Mouse (Mus musculus) heart, postnatal 4 days (tissue): Measurements from ENCODE around the gene Plekhh1. TPM values are rescaled to one million over a fixed set of nuclear protein-coding genes. Genes with fewer than 3 reads are reported as not detected.

Source experiments
- DNase-seq: peaks from one replicate; pipeline ENCODE4 v3.0.0; 2021
- total RNA-seq, 2 experiments: library from RNA; stranded (reverse); gene quantifications; 2 replicates each; pipeline ENCODE4 v1.2.3; 2021

The Plekhh1 gene
- total RNA-seq, 2 experiments from 2014 or later: 10.3 to 13.9 TPM

- DNase-seq: no peak
Observed at GRCm38 (mm10) chr12:79072576-79072975, 43.6 kb downstream of the Plekhh1 start.

GRCm38 (mm10) chr12:79073362-79073761 is 44.4 kb downstream of the Plekhh1 start:
- DNase-seq: no peak

GRCm38 (mm10) chr12:79089182-79089812 is 60.3 kb downstream of the Plekhh1 start, which contains the start of gene Pigh:
Pigh (minus strand) TSS chr12:79089651.
- DNase-seq: peak; percentile 88

DNA sequence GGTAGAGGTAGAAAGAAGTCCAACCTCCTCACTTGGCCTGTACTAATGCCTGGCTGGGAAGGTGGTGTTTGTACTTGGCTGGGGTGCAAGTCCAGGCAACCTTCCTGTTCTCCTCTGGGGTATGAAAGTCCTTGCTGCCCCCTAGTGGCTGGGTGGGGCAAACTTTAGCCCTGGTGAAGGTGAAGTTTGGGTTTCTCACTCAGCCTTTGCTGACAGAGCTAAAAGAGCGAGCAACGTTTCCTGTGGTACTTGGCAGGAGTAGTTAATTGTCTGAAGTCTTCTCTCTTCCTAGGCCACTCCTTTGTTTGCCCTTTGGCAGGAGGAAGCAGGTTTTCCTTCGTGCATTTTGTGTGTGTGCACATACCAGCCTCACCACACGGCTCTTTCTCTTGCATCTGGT is 63.6 kb downstream of the Plekhh1 start:
- DNase-seq: peak; percentile 60

GRCm38 (mm10) chr12:79097106-79097752 is 68.3 kb downstream of the Plekhh1 start:
- DNase-seq: peak; percentile 47

- no peak for DNase-seq
Observed at GRCm38 (mm10) chr12:79103773-79104172, 74.8 kb downstream of the Plekhh1 start.

DNA sequence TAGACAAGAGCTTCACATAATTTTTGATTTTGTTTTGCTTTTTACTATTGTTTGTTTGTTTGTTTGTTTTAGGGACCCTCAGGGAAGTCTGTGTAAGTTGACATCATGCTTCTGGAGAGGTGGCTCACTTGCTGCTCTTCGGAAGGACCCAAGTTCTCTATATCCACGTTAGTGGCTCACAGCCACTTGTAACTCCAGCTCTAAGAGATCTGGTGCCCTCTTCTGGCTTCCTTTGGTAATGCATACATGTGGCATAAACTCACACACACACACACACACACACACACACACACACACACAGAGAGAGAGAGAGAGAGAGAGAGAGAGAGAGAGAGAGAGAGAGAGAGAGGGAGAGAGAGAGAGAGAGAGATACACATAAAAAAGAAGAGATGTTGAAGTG is 75.6 kb downstream of the Plekhh1 start:
- DNase-seq: no peak

- no peak for DNase-seq
Observed at GRCm38 (mm10) chr12:79105312-79105711, 76.3 kb downstream of the Plekhh1 start.

DNA sequence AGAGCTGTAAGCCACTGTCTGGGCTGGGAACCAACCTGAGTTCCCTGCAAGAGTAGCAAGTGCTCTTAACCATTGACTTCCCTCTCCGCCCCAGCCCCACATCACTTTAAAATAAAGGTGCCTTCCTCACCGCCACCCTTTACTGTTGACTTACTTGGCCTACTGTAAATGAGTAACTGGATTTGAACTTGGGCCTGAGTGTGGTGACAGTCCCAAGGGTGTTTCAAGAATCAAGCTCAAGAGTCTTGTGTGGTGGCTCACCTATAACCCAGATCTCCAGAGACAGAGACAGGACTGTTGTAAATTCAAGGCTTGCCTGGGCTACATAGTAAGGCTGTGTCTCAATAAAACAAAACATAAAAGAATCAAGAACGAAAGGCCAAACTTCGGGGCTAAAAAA is 90.0 kb downstream of the Plekhh1 start:
- DNase-seq: no peak

GRCm38 (mm10) chr12:79122820-79123219 is 93.9 kb downstream of the Plekhh1 start:
- DNase-seq: no peak

DNA sequence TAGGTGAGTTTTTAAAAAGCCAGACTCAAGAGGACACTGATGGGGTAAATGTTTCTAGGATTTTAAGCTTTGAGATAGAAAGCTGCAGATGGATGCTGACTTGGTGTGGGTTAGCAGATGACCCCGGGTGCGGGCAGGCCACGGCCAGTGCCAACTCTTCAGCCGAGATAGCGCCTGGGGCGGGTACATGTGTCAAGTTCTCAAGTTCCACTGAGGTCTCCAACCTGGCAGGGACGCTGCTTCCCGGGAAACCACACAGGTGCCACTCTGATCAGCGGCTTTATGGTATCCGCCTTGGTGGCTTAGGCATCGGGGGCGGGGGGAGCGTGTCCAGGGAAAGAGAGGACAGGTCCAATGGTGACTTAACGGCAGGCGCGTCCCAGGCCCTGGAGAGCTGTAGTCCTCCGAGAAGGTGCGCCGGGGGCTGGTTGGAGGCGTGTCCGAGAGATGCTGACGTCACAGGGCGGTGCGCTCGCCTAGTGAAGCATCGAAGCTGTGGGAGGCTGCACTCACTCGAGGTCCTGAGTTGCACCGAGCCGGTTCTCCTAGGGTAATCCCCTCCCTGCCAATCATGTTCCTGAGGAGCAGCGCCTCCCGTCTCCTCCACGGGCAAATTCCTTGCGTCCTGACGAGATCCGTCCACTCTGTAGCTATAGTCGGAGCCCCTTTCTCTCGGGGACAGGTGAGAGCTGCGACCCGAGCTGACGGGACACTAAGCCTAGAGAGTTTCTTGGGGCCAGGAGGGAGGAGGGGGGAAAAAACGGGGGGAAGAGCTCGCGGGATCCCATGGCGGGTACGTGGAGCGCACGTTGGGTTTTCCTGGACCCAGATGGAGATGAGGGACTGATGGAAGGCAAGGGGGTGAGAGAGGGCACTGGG is 101.6 kb downstream of the Plekhh1 start, which contains the start of gene Arg2:
TSS of gene Arg2 (plus strand) at position 479 of the 879 bp plus-strand sequence.
- DNase-seq: peak; percentile 49

Other genes with a start within 250 kb of the Plekhh1 start
- gene Atp6v1d, start 167.5 kb upstream of the Plekhh1 start, total RNA-seq: 10 to 100 TPM; 89.0 to 90.6 TPM
- gene Eif2s1, start 167.3 kb upstream of the Plekhh1 start, total RNA-seq: 10 to 100 TPM; 81.4 to 84.9 TPM
- under 1 TPM; 0.45 to 0.54 TPM for gene Plek2, start 122.2 kb upstream of the Plekhh1 start, total RNA-seq
- 1 to 10 TPM; 3.1 to 3.8 TPM for gene Tmem229b, start 21.5 kb upstream of the Plekhh1 start, total RNA-seq
- 1 to 10 TPM; 3.8 to 4.4 TPM for gene Pigh, start 60.5 kb downstream of the Plekhh1 start, total RNA-seq
- gene Arg2, start 101.6 kb downstream of the Plekhh1 start, total RNA-seq: not detected
- gene Vti1b, start 143.5 kb downstream of the Plekhh1 start, total RNA-seq: 10 to 100 TPM; 57.5 to 60.4 TPM
- gene Rdh11, start 163.1 kb downstream of the Plekhh1 start, total RNA-seq: 10 to 100 TPM in 1 of 2 experiments, 1 to 10 TPM in 1; 9.8 to 10.3 TPM
- not detected for gene Rdh12, start 179.8 kb downstream of the Plekhh1 start, total RNA-seq